Mouse (Mus musculus): ENCODE measurements at regions not wholly inside any gene's neighbourhood (a gene's known extent, or its start where the extent isn't known, plus 50 kb on each side); places are given as distances from the start of the nearest gene placed in this dataset.

DNA sequence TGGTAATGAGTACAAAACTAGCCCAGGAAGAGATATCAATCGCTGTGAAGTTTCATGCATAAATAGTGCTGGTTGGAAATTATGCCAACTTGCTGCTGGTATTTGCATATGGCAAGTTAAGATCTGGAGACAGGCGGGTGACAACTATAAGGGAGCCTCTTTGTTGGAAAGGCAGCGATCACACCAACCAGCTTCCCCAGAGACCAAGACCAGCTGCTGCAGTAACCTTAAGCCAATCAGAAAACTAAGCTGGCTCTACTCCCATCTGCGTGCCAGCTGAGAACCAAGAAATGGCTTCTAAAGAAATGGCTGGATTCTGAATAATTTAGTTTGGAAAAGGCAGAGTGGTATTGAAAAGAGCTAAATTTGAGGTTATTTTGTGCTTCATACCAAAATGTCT is 195.9 kb downstream of the 1190002N15Rik start:
- no peak for DNase-seq
- WGBS: 39% methylated on average over 4 of the region's 4 CpGs
- H3K27me3 ChIP-seq (ENCODE audit: control insufficient read depth, insufficient read depth, low read length): no peaks in the 10 kb centered on the region
- no peaks in the 10 kb centered on the region for H3K4me1 ChIP-seq (ENCODE audit: control insufficient read depth, insufficient read depth, low read length)
- H3K27ac ChIP-seq (ENCODE audit: insufficient read depth, low read length): no peak overlapping the region
- TF ChIP-seq CTCF (IDR thresholded peaks at IDR 0.05; ENCODE audit: borderline replicate concordance, insufficient read depth, low read depth, low read length) (no peak), POLR2A (IDR thresholded peaks at IDR 0.05; ENCODE audit: borderline replicate concordance, insufficient read depth, low read length) (no peak)
- no peak overlapping the region for H3K4me3 ChIP-seq (replicated peaks; ENCODE audit: insufficient read depth, low read depth, low read length)

DNA sequence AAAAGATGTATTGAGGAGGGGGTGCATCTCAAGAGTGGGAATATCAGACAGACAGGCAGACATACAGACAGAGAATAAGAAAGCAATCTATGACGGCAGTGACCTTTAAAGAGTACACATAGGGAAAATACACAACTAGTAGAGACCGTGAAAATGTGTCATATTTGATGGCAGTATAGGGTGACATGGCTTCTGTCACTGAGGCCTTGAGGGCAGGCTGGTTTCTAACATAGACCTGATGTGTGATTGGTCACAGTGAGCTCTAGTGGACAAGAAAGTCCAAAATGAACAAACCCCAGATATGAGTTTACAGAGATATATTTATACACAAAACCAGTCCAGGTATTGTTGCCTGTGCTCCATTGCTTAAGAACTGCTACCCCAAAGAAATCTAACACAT is 196.3 kb downstream of the 1190002N15Rik start:
- DNase-seq: no peak
- 79% methylated on average over 2 of the region's 2 CpGs for WGBS
- TF ChIP-seq POLR2A (IDR thresholded peaks at IDR 0.05; ENCODE audit: borderline replicate concordance, insufficient read depth, low read length) (no peak), CTCF (IDR thresholded peaks at IDR 0.05; ENCODE audit: borderline replicate concordance, insufficient read depth, low read depth, low read length) (no peak)
- Histone ChIP-seq H3K27ac (ENCODE audit: insufficient read depth, low read length) (no peak overlapping the region), H3K4me1 (ENCODE audit: control insufficient read depth, insufficient read depth, low read length) (no peaks in the 10 kb centered on the region), H3K27me3 (ENCODE audit: control insufficient read depth, insufficient read depth, low read length) (no peaks in the 10 kb centered on the region), H3K4me3 (replicated peaks; ENCODE audit: insufficient read depth, low read depth, low read length) (no peak overlapping the region)

DNA sequence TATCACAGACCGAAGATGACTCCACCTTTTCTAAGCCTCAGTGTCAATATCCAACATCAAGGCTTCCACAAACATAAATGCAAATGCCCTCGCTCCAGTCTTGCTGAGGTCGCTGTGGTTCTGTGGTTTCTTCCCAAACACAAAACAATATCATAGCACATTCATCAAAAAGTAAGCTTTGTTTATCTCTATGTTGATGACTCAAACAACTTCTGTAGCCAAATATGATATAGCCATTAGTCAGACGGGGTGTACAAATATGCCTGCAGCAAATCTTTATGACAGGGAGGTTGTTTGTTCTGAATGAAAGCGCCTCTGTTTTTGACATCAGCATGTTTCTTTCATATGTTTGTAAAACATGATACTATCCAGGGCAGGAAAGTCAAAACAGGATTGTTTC is 204.4 kb downstream of the 1190002N15Rik start:
- WGBS: 92% methylated on average over 5 of the region's 5 CpGs
- no peak for TF ChIP-seq CTCF (IDR thresholded peaks at IDR 0.05; ENCODE audit: borderline replicate concordance, insufficient read depth, low read depth, low read length)
- no peak for TF ChIP-seq POLR2A (IDR thresholded peaks at IDR 0.05; ENCODE audit: borderline replicate concordance, insufficient read depth, low read length)
- no peak overlapping the region for H3K27ac ChIP-seq (ENCODE audit: insufficient read depth, low read length)
- no peaks in the 10 kb centered on the region for H3K27me3 ChIP-seq (ENCODE audit: control insufficient read depth, insufficient read depth, low read length)
- DNase-seq: no peak
- no peak overlapping the region for H3K4me3 ChIP-seq (replicated peaks; ENCODE audit: insufficient read depth, low read depth, low read length)
- H3K4me1 ChIP-seq (ENCODE audit: control insufficient read depth, insufficient read depth, low read length): no peaks in the 10 kb centered on the region

GRCm38 (mm10) chr9:94323011-94323410 is 214.9 kb downstream of the 1190002N15Rik start:
- TF ChIP-seq CTCF (IDR thresholded peaks at IDR 0.05; ENCODE audit: borderline replicate concordance, insufficient read depth, low read depth, low read length) (no peak), POLR2A (IDR thresholded peaks at IDR 0.05; ENCODE audit: borderline replicate concordance, insufficient read depth, low read length) (no peak)
- Histone ChIP-seq H3K27ac (ENCODE audit: insufficient read depth, low read length) (no peak overlapping the region), H3K4me1 (ENCODE audit: control insufficient read depth, insufficient read depth, low read length) (no peaks in the 10 kb centered on the region), H3K4me3 (replicated peaks; ENCODE audit: insufficient read depth, low read depth, low read length) (no peak overlapping the region), H3K27me3 (ENCODE audit: control insufficient read depth, insufficient read depth, low read length) (no peaks in the 10 kb centered on the region)
- no peak for DNase-seq
- 81% methylated on average over 3 of the region's 3 CpGs for WGBS

DNA sequence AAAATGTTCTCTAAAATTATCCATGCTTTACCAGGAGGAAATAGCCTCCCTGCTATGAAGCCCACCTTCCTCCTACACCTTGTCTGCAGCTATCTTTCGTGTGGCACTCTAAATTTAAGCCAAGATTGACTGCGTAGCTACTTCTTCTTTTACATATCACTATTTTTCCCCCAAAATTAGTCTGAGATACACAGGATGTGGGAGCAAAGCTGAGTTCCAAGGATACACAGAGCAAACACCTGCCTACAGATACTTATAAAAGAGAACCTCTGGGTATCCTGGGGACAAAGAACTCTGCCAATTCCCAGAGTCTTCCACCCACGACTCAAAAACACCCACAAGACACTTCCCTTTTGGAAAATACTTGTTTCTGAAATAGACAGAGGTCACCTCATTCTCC is 235.3 kb downstream of the 1190002N15Rik start:
- TF ChIP-seq POLR2A (IDR thresholded peaks at IDR 0.05; ENCODE audit: borderline replicate concordance, insufficient read depth, low read length): no peak
- no peak for TF ChIP-seq CTCF (IDR thresholded peaks at IDR 0.05; ENCODE audit: borderline replicate concordance, insufficient read depth, low read depth, low read length)
- Histone ChIP-seq H3K27ac (ENCODE audit: insufficient read depth, low read length) (no peak overlapping the region), H3K4me1 (ENCODE audit: control insufficient read depth, insufficient read depth, low read length) (peaks cover 3% of the 10 kb centered on the region; the same call in 1 of the 2 replicates), H3K4me3 (replicated peaks; ENCODE audit: insufficient read depth, low read depth, low read length) (no peak overlapping the region), H3K27me3 (ENCODE audit: control insufficient read depth, insufficient read depth, low read length) (no peaks in the 10 kb centered on the region)
- DNase-seq: no peak
- WGBS: 82% methylated on average over 3 of the region's 3 CpGs

DNA sequence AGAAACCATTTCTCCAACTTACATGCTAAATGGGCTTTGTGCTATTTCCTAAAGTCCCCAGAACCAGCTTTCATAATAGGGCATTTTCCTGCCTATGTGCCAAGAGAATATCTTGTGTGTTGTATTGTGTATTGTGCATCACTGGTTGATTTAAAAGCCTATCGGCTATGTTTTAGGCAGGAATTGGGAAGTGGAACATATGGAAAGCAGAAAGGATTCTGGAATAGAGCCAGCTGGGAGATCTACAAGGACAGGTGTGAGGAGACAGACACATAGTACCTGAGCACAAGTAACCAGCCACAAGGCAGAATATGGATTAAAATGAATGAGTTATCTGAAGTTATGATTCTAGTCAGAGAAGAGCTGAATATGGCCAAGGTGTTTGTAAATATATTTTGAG is 236.0 kb downstream of the 1190002N15Rik start:
- WGBS: 23% methylated on average over 1 of the region's 1 CpGs
- H3K4me1 ChIP-seq (ENCODE audit: control insufficient read depth, insufficient read depth, low read length): peaks cover 3% of the 10 kb centered on the region; the same call in 1 of the 2 replicates
- peak in 1 of 2 experiments; percentile 64 for DNase-seq

DNA sequence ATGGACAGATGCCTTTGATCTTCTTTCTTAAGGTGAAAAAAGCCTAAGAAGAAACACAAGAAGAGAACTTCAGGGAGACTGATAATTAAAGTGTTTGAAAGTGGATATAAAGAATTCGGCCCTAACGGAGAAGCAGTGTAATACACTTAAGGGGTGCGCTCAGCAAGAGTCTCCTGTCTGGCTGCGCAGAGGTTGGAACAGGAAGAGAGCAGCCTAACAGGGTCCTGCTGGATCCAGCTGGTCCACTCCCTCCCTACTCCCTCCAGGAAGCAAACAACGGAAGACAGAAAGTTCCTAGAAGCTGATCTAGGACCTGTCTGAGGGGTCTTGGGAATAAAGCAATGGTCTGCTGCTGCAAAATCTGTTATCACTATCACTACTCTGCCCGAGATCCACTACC is 242.4 kb downstream of the 1190002N15Rik start:
- no peak for DNase-seq
- Histone ChIP-seq H3K27ac (ENCODE audit: insufficient read depth, low read length) (no peak overlapping the region), H3K4me3 (replicated peaks; ENCODE audit: insufficient read depth, low read depth, low read length) (no peak overlapping the region), H3K4me1 (ENCODE audit: control insufficient read depth, insufficient read depth, low read length) (no peaks in the 10 kb centered on the region), H3K27me3 (ENCODE audit: control insufficient read depth, insufficient read depth, low read length) (no peaks in the 10 kb centered on the region)
- WGBS: 96% methylated on average over 6 of the region's 6 CpGs
- TF ChIP-seq POLR2A (IDR thresholded peaks at IDR 0.05; ENCODE audit: borderline replicate concordance, insufficient read depth, low read length) (no peak), CTCF (IDR thresholded peaks at IDR 0.05; ENCODE audit: borderline replicate concordance, insufficient read depth, low read depth, low read length) (no peak)

More for the DNA sequence above, 236.0 kb downstream of the 1190002N15Rik start:
- no peak overlapping the region for H3K4me3 ChIP-seq (replicated peaks; ENCODE audit: insufficient read depth, low read depth, low read length)
- H3K27ac ChIP-seq (ENCODE audit: insufficient read depth, low read length): no peak overlapping the region
- H3K27me3 ChIP-seq (ENCODE audit: control insufficient read depth, insufficient read depth, low read length): no peaks in the 10 kb centered on the region
- no peak for TF ChIP-seq CTCF (IDR thresholded peaks at IDR 0.05; ENCODE audit: borderline replicate concordance, insufficient read depth, low read depth, low read length)

GRCm38 (mm10) chr9:94292147-94292546 is 245.7 kb downstream of the 1190002N15Rik start:
- no peak for DNase-seq
- Histone ChIP-seq H3K27me3 (ENCODE audit: control insufficient read depth, insufficient read depth, low read length) (no peaks in the 10 kb centered on the region), H3K4me1 (ENCODE audit: control insufficient read depth, insufficient read depth, low read length) (no peaks in the 10 kb centered on the region; the same call in 1 of the 2 replicates), H3K27ac (ENCODE audit: insufficient read depth, low read length) (no peak overlapping the region), H3K4me3 (replicated peaks; ENCODE audit: insufficient read depth, low read depth, low read length) (no peak overlapping the region)
- TF ChIP-seq CTCF (IDR thresholded peaks at IDR 0.05; ENCODE audit: borderline replicate concordance, insufficient read depth, low read depth, low read length) (no peak), POLR2A (IDR thresholded peaks at IDR 0.05; ENCODE audit: borderline replicate concordance, insufficient read depth, low read length) (no peak)
- 67% methylated on average over 3 of the region's 3 CpGs for WGBS

All from cerebellum, adult 2 months (tissue).